Mouse (Mus musculus) central nervous system, embryonic 18 days (tissue): Measurements from ENCODE around the gene 1700066M21Rik. TPM values are rescaled to one million over a fixed set of nuclear protein-coding genes. Genes with fewer than 3 reads are reported as not detected.

Source experiments
- polyA plus RNA-seq: library from polyadenylated mRNA; depleted of rRNA; stranded (reverse); fragments of >200 nt; gene quantifications from 2 replicates; pipeline ENCODE4 v1.2.3, GENCODE M21; 2012; rRNA removed

Gene 1700066M21Rik
- 13.1 and 14.2 TPM in 2 replicates for polyA plus RNA-seq

DNA sequence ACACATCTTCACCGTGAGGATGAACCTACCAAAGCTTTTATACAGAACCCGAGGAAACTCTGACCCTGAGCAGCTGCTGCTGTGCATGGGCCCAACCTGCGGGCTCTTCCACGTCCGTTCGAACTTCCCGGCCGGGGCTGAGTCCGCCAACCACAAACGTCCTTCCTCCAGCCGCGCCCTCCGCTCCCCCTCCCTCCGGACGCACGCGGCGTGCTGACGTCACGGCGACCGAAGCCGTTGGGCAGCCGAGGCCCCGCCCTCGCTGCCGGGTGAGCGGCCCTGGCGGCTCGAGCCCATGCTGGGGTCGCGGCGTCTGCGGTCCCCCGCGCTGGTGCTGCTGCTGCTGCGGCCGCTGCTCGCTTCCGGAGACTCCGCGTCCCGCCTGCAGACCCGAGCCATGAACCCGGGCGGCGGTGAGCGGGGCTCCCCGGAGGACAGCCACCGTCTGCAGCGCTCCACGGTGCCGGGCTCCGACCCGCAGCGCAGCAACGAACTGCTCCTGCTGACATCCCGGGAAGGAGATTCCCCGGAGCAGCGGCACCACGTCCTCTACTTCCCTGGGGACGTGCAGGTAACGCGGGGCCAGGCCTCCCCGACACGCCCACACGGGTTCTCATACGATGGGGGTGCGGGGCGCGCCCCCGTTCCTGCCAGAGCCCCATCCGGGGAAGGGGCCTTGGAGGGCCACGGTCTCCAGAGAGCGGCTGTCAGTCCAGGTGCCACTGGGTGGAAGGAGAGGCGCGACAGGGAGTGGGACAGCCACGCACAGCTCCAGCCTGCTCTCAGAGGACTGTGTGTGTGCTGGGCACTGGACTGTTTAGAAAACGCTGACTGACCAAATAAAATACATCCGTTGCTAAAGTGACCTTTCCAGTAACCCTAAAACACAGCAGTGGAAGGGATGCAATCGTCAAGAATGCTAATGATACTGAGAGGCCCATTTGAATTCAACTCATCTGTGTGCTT lies at the start of gene 1700066M21Rik:
Gene 1700066M21Rik (plus strand): TSS at position 245 of the 966 bp plus-strand sequence.

DNA sequence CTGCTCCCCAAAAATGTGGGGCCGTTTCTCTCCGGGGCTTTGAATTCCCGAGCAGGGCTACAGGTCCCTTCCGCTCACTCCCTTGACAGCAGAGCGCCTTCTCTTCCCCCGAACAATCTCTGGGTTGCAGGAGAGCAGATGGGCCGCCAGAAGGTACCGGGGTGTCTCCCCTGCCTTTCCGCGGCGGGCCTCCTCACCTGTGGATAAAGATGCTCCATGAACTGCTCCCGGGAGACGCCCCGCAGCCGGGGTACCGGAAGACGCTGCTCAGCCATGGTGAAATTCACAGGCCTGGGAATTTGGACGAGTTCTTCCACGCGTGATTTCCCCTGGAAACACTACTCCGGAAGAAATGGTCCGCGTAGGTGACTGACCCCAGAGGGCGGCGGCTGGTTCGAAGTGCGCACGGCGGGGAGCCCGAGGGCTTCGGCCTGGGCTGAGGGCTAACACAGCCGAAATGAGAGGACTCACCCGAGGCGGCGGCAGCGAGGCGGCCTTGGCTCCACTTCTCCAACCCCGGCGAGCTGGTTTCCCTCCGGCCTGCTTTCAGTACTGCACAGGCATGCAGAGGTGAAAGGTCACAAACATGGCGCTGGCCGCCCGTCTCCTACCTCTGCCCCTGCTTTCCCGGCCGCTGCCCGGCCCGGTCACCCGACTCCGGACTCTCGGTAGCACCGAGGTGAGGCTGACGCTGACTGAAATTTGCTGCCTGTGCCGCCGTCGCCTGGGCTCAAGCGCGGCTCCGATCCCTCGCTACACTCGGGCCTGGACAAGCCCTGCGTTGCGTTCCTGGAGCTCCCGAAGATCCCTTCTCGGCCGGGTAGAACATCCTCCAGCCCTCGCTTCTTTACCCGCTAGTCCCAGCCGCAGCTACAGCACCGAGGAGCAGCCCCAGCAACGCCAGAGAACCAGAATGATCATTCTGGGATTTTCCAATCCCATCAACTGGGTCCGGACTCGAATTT lies 29.0 kb downstream of the 1700066M21Rik start, which contains the start of the genes Maip1 and Tyw5:
Gene Maip1 (plus strand): TSS at position 142 of the 965 bp plus-strand sequence.
Gene Tyw5 (minus strand): TSS at position 915 of the 965 bp plus-strand sequence.

Other genes with a start within 250 kb of the 1700066M21Rik start
- gene Maip1, start 28.7 kb downstream of the 1700066M21Rik start, polyA plus RNA-seq, result 10.5 and 10.7 TPM in 2 replicates
- 30.5 and 31.8 TPM in 2 replicates for gene Tyw5, start 29.5 kb downstream of the 1700066M21Rik start, polyA plus RNA-seq